Mouse (Mus musculus) small intestine, adult 2 months (tissue): Measurements from ENCODE around the gene Tmem151b.

Experiments used
- CTCF ChIP-seq: fragments of 200-500 bp; IDR thresholded peaks from 2 replicates; pipeline ENCODE4 v1.5.1; 2012; ENCODE audit warnings: low read depth, mild to moderate bottlenecking, control low read depth, inconsistent platforms, low read length, moderate library complexity, mixed read lengths; ENCODE audit not compliant: insufficient replicate concordance, insufficient read length; ENCODE audit errors: extremely low read depth
- POLR2A ChIP-seq: fragments of 200-500 bp; IDR thresholded peaks from 2 replicates; pipeline ENCODE4 v1.6.1; 2012; ENCODE audit warnings: low read depth, mild to moderate bottlenecking, control low read depth, inconsistent platforms, low read length, moderate library complexity

- TF ChIP-seq POLR2A (no peak), CTCF (no peak)
Observed at GRCm38 (mm10) chr17:45505941-45506465, 43.5 kb downstream of the Tmem151b start.
